Mouse (Mus musculus) cerebellum, adult 2 months (tissue): Measurements from ENCODE around the gene Cerk.

Source experiments
- CTCF ChIP-seq: fragments of 200-500 bp; IDR thresholded peaks from 2 replicates; pipeline ENCODE4 v1.5.1; 2011; ENCODE audit warnings: low read depth, mild to moderate bottlenecking, control low read depth, low read length, moderate library complexity, borderline replicate concordance; ENCODE audit not compliant: insufficient read depth
- POLR2A ChIP-seq: fragments of 200-500 bp; IDR thresholded peaks from 2 replicates; pipeline ENCODE4 v1.6.1; 2011; ENCODE audit warnings: low read length, control low read depth, borderline replicate concordance; ENCODE audit not compliant: insufficient read depth

DNA sequence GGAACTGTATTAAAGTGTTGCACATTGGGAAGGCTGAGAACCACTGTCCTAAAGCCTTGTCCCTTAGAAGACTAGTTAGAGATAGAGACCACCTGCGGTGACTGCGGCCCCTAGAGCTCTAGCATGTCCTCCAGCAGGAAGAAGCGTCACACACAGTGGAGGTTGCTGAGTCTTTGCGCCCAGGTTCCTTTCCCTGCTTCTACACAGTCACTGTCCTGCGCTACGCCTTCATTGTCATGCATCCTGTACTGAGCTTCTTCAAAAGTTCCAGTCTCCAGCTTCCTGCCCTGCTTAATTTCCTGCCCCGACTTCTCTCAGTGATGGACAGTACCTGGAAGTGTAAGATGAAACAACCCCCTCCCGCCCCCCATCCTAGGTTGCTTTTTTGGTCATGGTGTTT is 43.1 kb upstream of the Cerk start:
- no peak for TF ChIP-seq CTCF
- TF ChIP-seq POLR2A: no peak
